Mouse (Mus musculus): ENCODE data around the gene Prss43. TPM values are rescaled to one million over a fixed set of nuclear protein-coding genes. Genes with fewer than 3 reads are reported as not detected.
A peak's percentile ranks its signal among the peaks of the same experiment; 100 is the strongest.
"Not testable (repeated sequence)": the region's sequence is repeated elsewhere in the genome, so short reads cannot be mapped to it uniquely, and the experiment has no call there.

Gene Prss43
- not detected for total RNA-seq (2021)

- intact Hi-C loops (cut with DNase I) = no loop called here
- no peak for DNase-seq
Observed at GRCm38 (mm10) chr9:110826390-110826789, at the start of gene Prss43. Prss43 (plus strand) TSS chr9:110826690.

DNA sequence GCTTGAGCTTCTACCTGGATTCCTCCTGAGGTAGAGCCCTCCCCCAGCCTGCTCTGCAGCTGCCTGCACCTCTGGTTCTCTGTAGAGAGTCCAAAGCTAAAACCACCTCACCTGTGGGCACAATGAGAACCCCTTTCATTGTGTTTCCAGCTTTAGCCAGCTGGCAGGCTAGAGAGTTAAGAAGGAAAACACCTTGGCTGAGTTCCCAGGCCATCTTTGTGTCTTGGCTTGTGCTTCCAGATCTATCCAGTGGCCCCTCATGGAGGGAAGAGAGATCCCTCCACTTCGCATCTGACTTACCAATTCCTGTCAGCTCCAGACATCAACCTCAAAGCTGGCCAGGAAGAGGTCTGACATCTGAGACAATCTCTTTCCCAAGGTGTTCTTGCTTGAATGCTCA lies 48.4 kb upstream of the Prss43 start:
- intact Hi-C loops (cut with DNase I) = no loop called here
- peak in 1 of 2 experiments; percentile 25 for DNase-seq

GRCm38 (mm10) chr9:110778559-110778958 lies 47.9 kb upstream of the Prss43 start:
- DNase-seq = no peak
- intact Hi-C loops (cut with DNase I) = no loop called here

GRCm38 (mm10) chr9:110779242-110779913 lies 47.1 kb upstream of the Prss43 start:
- intact Hi-C loops (cut with DNase I) = no loop called here
- DNase-seq = no peak

- DNase-seq = peak; percentile 96 to 98
- intact Hi-C loops (cut with DNase I) = loop anchor here (1.0 to 5.0 kb wide), 5 partner anchors 22 to 369 kb away; no protein-coding TSS in a partner anchor
Observed at GRCm38 (mm10) chr9:110781256-110781721, 45.2 kb upstream of the Prss43 start.

DNA sequence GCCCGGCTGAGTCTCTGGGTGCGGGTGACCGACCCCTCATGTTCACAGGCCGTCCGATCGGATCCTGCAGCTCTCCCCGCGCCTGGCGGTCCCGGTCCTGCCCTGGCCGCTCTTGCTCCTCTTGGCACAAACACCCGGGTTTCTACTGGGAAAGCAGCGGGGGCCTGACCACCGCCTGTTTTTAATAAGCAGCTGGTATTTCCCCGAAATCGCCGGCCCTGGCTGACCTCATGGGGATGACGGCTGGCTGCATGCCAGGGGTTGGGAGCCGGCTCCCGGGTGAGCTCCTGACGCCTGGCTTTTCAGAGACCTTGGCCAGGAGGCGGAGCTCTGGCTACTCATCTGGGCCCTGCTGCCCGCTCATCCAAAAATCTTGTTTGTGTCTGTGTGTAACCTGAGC lies 44.8 kb upstream of the Prss43 start:
- peak; percentile 93 to 94 for DNase-seq
- intact Hi-C loops (cut with DNase I) = loop anchor here (1.0 to 5.0 kb wide), 5 partner anchors 23 to 369 kb away; no protein-coding TSS in a partner anchor

- peak in 1 of 2 experiments; percentile 19 for DNase-seq
- intact Hi-C loops (cut with DNase I) = loop anchor here (5.0 kb wide), 2 partner anchors 159 to 371 kb away; no protein-coding TSS in a partner anchor
Observed at GRCm38 (mm10) chr9:110783611-110784010, 42.9 kb upstream of the Prss43 start.

- DNase-seq = no peak
- intact Hi-C loops (cut with DNase I) = no loop called here
Observed at GRCm38 (mm10) chr9:110788169-110788568, 38.3 kb upstream of the Prss43 start.

- intact Hi-C loops (cut with DNase I) = no loop called here
- DNase-seq = no peak
Observed at GRCm38 (mm10) chr9:110790462-110790861, 36.0 kb upstream of the Prss43 start.

- intact Hi-C loops (cut with DNase I) = no loop called here
- DNase-seq = no peak
Observed at GRCm38 (mm10) chr9:110797013-110797412, 29.5 kb upstream of the Prss43 start.

DNA sequence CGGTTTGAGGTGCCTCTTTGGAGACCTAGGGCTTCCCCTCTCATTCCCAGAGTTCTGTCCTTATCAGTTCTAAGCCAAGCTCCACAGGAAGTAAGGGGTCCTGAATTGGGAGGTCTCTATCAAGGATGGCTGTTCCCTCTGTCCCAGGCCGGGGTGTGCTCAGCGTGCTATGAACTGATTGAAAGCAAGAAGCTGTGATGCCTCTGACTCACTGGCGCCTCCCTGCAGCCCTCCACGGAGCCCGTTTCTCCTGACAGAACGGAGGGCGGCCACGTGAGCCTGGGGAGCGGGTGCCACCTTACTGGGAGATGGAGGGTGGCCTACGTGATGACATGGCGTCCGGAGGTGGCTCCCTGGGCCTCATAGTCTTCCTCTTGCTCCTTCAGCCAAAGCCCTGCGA lies 28.6 kb upstream of the Prss43 start, which contains the start of gene Prss42:
TSS of gene Prss42 (plus strand) at position 301 of the 400 bp plus-strand sequence.
- intact Hi-C loops (cut with DNase I) = no loop called here
- DNase-seq = no peak

DNA sequence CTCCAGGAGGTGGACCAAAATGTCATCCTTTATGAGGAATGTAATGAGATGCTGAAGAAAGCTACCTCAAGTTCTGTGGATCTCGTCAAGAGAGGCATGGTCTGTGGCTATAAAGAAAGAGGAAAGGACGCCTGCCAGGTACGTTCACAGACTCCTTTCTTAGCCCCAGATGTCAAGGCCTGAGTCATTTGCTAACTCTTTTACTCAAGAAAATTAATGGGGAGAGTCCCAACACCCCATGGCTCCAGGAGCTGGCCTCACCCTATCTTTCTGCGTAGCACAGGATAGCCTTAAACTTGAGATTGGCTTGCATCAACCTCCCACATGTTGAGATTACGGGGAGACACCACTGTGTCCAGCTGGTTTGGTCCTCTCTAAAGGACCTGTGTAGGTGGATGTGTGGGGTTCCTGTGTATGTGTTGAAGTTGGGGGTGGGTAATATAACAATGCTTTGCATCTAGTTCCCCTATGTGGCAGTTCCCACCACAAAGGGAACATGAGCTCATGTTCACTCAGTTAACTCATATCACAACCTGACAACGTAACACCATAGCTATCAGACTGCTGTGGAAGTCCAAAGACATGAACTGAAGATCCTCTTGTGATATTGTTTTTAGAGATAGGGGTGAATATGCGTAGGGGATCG lies 25.5 kb upstream of the Prss43 start:
- intact Hi-C loops (cut with DNase I) = no loop called here

GRCm38 (mm10) chr9:110803294-110803693 lies 23.2 kb upstream of the Prss43 start:
- intact Hi-C loops (cut with DNase I) = no loop called here
- no peak for DNase-seq

More for the DNA sequence above, 25.5 kb upstream of the Prss43 start:
- DNase-seq = no peak

DNA sequence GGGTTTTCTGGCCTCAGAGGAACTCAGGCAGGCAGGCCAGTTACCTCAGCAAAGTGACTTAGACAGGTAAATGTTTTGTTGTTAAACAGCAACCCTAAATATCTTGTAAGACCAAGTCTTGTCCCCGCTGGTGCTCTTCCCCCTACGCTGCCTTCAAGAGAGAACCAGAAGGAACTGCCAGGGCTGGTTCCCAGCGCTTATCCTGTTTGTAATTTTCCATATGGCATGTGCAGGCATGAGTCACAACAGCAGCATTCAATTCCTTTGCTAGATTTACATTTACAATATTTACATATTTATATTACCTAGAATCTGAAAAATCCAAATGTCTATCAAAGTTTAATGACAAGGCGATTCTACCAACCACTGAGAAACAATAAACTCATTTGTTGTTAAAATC lies 16.4 kb upstream of the Prss43 start:
- no peak for DNase-seq
- intact Hi-C loops (cut with DNase I) = no loop called here

DNA sequence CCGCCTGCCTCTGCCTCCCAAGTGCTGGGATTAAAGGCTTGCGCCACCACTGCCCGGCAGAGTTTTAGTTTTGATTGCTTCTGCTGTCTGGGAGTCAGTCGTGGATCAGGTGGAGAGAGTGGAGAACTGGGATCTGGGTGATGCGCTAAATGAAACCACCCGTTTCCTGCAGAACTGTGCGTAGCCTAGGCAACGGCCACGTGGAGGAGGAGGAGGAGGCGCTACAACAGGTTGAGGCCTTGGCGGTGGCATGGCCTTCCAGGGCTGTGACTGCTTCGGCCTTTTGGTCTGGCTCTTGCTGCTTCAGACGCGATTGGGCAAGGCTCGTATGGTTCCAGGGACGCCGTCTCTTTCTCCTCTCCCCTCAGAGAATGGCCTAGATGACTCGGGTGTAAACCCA lies 12.7 kb upstream of the Prss43 start, which contains the start of gene Prss44:
TSS of gene Prss44 (plus strand) at position 206 of the 400 bp plus-strand sequence.
- no peak for DNase-seq
- intact Hi-C loops (cut with DNase I) = no loop called here

GRCm38 (mm10) chr9:110820546-110820945 lies 5.9 kb upstream of the Prss43 start:
- intact Hi-C loops (cut with DNase I) = not testable (repeated sequence)

GRCm38 (mm10) chr9:110821436-110821835 lies 5.1 kb upstream of the Prss43 start:
- intact Hi-C loops (cut with DNase I) = no loop called here
- DNase-seq = no peak

More at GRCm38 (mm10) chr9:110820546-110820945, 5.9 kb upstream of the Prss43 start:
- DNase-seq = not testable (repeated sequence)

- intact Hi-C loops (cut with DNase I) = no loop called here
- peak; percentile 29 to 32 for DNase-seq
Observed at GRCm38 (mm10) chr9:110825426-110825825, 1.1 kb upstream of the Prss43 start.

DNA sequence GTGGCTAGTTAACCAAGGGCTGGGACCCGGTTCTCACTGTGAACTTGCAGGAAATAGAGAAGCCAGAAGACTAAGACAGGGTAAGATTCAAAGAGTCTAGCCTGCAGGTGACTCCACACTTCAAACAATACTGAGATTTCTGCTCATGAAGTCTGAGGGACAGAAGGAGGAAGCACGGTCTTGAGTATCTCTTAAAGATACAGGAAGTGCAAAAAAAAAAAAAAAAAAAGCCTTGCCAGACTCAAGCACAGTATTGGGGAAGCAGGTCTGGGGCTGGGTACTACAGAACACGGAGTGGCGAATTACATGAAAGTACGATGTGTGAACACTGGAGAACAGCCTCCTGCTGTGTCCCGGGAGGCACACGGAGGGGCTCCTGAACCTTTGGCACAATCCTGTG lies 658 bp upstream of the Prss43 start:
- DNase-seq = peak in 1 of 2 experiments; percentile 24
- intact Hi-C loops (cut with DNase I) = no loop called here

- DNase-seq = no peak
- intact Hi-C loops (cut with DNase I) = no loop called here
Observed at GRCm38 (mm10) chr9:110833021-110833420, 6.5 kb downstream of the Prss43 start.

DNA sequence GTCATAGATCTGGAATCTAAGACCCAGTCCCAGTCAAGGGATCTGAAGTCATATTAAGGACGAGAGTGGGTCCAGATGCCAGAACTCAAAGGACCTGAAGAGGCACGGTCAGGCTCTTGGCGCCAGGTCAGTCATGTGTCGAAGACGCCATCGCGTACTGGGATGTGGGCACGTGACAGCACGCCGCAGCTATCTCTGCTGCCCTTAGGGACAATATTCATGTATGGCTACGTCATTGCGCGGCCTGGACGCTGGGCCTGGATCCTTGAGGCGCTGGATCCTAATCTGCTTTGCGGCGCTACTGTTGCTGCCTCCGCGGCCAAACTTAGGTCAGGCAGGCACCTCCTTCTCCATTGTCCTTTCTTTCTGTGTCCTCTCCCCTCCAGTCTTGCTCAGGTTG lies 7.9 kb downstream of the Prss43 start, which contains the start of gene Prss45:
TSS of gene Prss45 (plus strand) at position 178 of the 400 bp plus-strand sequence.
- DNase-seq = no peak
- intact Hi-C loops (cut with DNase I) = no loop called here

- DNase-seq = no peak
- intact Hi-C loops (cut with DNase I) = no loop called here
Observed at GRCm38 (mm10) chr9:110834961-110835360, 8.5 kb downstream of the Prss43 start.

All from heart, postnatal 10 days (tissue).